ENCODE assay signal across 8 mouse cellular contexts in genomic region chr2:167331432-167331921, GRCm38 (mm10). TPM values are rescaled to one million over a fixed set of nuclear protein-coding genes. Genes with fewer than 3 reads are reported as not detected.
DNase-seq lines count a peak whose midpoint lies in the region; ATAC-seq lines count a peak whose summit lies in the region.

No protein-coding gene starts in this region.

- ATAC-seq in megakaryocyte-erythroid progenitor cell, adult 5-6 weeks (replicated peaks; ENCODE audit: low FRiP score, low TSS enrichment, poor library complexity, severe bottlenecking) = no peak

- peak; percentile 46 for DNase-seq in kidney, adult 18-20 months
- no peak for DNase-seq in kidney, adult 9 months
- DNase-seq in NIH3T3 (ENCODE audit: low read depth) = peak; percentile 70
- peak; percentile 51 to 62 for DNase-seq in cerebellum, postnatal 25 days
- DNase-seq in kidney, postnatal 14 days = peak; percentile 58
- DNase-seq in urinary bladder, postnatal 10 days (ENCODE audit: low spot score) = no peak
- no peak for DNase-seq in thymus, postnatal 4 days

RNA-seq across cellular contexts. Expression of gene B4galt5, which starts 17.5 kb away (rescaled TPM):
- 2.1 TPM in 1 of 2 replicates, not detected in the other for total RNA-seq in megakaryocyte-erythroid progenitor cell, adult 5-6 weeks (2014; fragmentation: Nextera tagmentation)
- total RNA-seq in megakaryocyte-erythroid progenitor cell, adult 5-6 weeks (2017) = 0.80 and 20.1 TPM in 2 replicates

Comparison
In these comparisons a context has a peak if more than half of its experiments do, and no peak if none do; other contexts are left out.
1. DNase-seq: peak in kidney, adult 18-20 months (single experiment), NIH3T3 (single experiment), cerebellum, postnatal 25 days (2 of 2) and kidney, postnatal 14 days (single experiment); none in kidney, adult 9 months (single experiment), urinary bladder, postnatal 10 days (single experiment) and thymus, postnatal 4 days (single experiment).